ENCODE assay signal across 37 mouse cellular contexts in the genomic region with DNA sequence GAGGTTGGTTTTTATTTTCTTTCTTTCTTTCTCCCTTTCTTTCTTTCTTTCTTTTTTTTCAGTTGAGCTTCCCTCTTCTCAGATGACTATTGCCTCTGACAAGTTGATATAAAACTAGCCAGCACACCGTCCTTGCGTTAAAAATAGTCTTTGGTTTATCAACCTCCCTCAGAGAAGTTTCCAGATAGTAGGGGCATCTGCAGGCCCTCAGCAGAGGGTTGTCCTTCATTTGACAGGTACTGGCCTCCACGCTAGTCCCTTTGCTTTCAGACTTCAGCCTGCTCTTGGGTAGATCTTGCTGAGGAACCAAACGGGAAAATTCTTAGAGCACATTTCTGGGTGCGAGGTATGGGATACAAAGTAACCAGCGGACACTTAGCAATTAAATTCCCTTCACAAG. TPM values are rescaled to one million over a fixed set of nuclear protein-coding genes. Genes with fewer than 3 reads are reported as not detected.
DNase-seq lines count a peak whose midpoint lies in the region; ATAC-seq and TF ChIP-seq lines count a peak whose summit lies in the region.
"Had no signal": no experiment of that assay in that cellular context is flagged by ENCODE, and none has a peak within 500 bp of the region (broad histone marks: within the 10 kb centered on the region; RNA-seq: fewer than 3 reads in every experiment).

No protein-coding gene starts in this region.

- H3K36me3 ChIP-seq in heart, adult 2 months (ENCODE audit: control insufficient read depth, insufficient read depth, low read length), result no peaks in the 10 kb centered on the region
- H3K36me3 ChIP-seq in heart, embryonic 11.5 days (ENCODE audit: control insufficient read depth, insufficient read depth, low read length), result no peaks in the 10 kb centered on the region
- no peaks in the 10 kb centered on the region for H3K36me3 ChIP-seq in heart, embryonic 13.5 days
- H3K36me3 ChIP-seq in heart, embryonic 16.5 days (ENCODE audit: control insufficient read depth, insufficient read depth), result no peaks in the 10 kb centered on the region
- no peaks in the 10 kb centered on the region for H3K36me3 ChIP-seq in midbrain, embryonic 15.5 days (replicated peaks)
- H3K36me3 ChIP-seq: embryonic facial prominence, embryonic 10.5 days; embryonic facial prominence, embryonic 13.5 days; forebrain, embryonic 10.5 days; G1E; hindbrain, embryonic 10.5 days; hindbrain, embryonic 13.5 days; intestine, embryonic 15.5 days; kidney, embryonic 15.5 days had no signal

- peak overlapping the region; percentile 85 for H3K27ac ChIP-seq in heart, adult 2 months
- peak overlapping the region; percentile 70 for H3K27ac ChIP-seq in heart, embryonic 11.5 days (ENCODE audit: low read depth, low read length)
- peak overlapping the region; percentile 89 for H3K27ac ChIP-seq in heart, embryonic 13.5 days (replicated peaks)
- peak overlapping the region; percentile 86 for H3K27ac ChIP-seq in heart, embryonic 16.5 days (ENCODE audit: low read length)
- H3K27ac ChIP-seq in midbrain, embryonic 15.5 days, result no peak overlapping the region
- H3K27ac ChIP-seq: embryonic facial prominence, embryonic 10.5 days; embryonic facial prominence, embryonic 13.5 days; forebrain, embryonic 10.5 days; forebrain, embryonic 13.5 days; hindbrain, embryonic 10.5 days; hindbrain, embryonic 13.5 days; intestine, embryonic 15.5 days; kidney, embryonic 15.5 days had no signal

- no peak overlapping the region for H3K4me3 ChIP-seq in heart, adult 2 months
- no peak overlapping the region for H3K4me3 ChIP-seq in heart, embryonic 11.5 days (ENCODE audit: low read depth, low read length)
- no peak overlapping the region for H3K4me3 ChIP-seq in heart, embryonic 13.5 days
- H3K4me3 ChIP-seq in heart, embryonic 16.5 days (ENCODE audit: low read length), result no peak overlapping the region
- H3K4me3 ChIP-seq in midbrain, embryonic 15.5 days, result no peak overlapping the region
- H3K4me3 ChIP-seq: embryonic facial prominence, embryonic 10.5 days; embryonic facial prominence, embryonic 13.5 days; erythroblast, embryonic 14.5 days; forebrain, embryonic 10.5 days; forebrain, embryonic 13.5 days; hindbrain, embryonic 10.5 days; hindbrain, embryonic 13.5 days; intestine, embryonic 15.5 days; kidney, embryonic 15.5 days had no signal

- intact Hi-C loops in heart, adult 2 months (cut with DNase I), result no loop called here
- intact Hi-C loops in heart, postnatal 14 days (cut with DNase I), result no loop called here

- peaks cover 2% of the 10 kb centered on the region for H3K4me1 ChIP-seq in heart, adult 2 months (ENCODE audit: control insufficient read depth, insufficient read depth, low read length)
- H3K4me1 ChIP-seq in heart, embryonic 11.5 days (ENCODE audit: control insufficient read depth, insufficient read depth, low read length), result peaks cover 24% of the 10 kb centered on the region
- peaks cover 74% of the 10 kb centered on the region for H3K4me1 ChIP-seq in heart, embryonic 13.5 days
- H3K4me1 ChIP-seq in heart, embryonic 16.5 days (ENCODE audit: control insufficient read depth, insufficient read depth, low read length), result peaks cover 36% of the 10 kb centered on the region
- H3K4me1 ChIP-seq in midbrain, embryonic 15.5 days, result peaks cover 2% of the 10 kb centered on the region
- H3K4me1 ChIP-seq: embryonic facial prominence, embryonic 13.5 days; forebrain, embryonic 13.5 days; intestine, embryonic 15.5 days had no signal

- peak; percentile 63; the same call in 1 of the 2 replicates for TF ChIP-seq EP300 in heart, adult 2 months (IDR thresholded peaks at IDR 0.05; ENCODE audit: insufficient read depth, low read depth, low read length)

- no peak overlapping the region for H3K9ac ChIP-seq in heart, adult 2 months (ENCODE audit: low read depth, low read length)
- no peak overlapping the region for H3K9ac ChIP-seq in heart, embryonic 11.5 days (ENCODE audit: low read depth, low read length)
- peak overlapping the region; percentile 9; the same call in 1 of the 2 replicates for H3K9ac ChIP-seq in heart, embryonic 13.5 days
- H3K9ac ChIP-seq in heart, embryonic 16.5 days (ENCODE audit: low read length), result no peak overlapping the region
- H3K9ac ChIP-seq in midbrain, embryonic 15.5 days, result no peak overlapping the region
- H3K9ac ChIP-seq: embryonic facial prominence, embryonic 13.5 days; forebrain, embryonic 13.5 days; hindbrain, embryonic 13.5 days; intestine, embryonic 15.5 days; kidney, embryonic 15.5 days had no signal

- ATAC-seq in heart, embryonic 11.5 days (replicated peaks; ENCODE audit: insufficient number of reproducible peaks, low FRiP score, low TSS enrichment), result no peak
- ATAC-seq in heart, embryonic 13.5 days (ENCODE audit: extremely low read depth, insufficient number of reproducible peaks, low FRiP score, low TSS enrichment), result no peak
- peak; percentile 73 for ATAC-seq in heart, embryonic 16.5 days (replicated peaks; ENCODE audit: extremely low read depth, insufficient read depth, low FRiP score)
- ATAC-seq in midbrain, embryonic 15.5 days (replicated peaks), result no peak
- ATAC-seq: forebrain, embryonic 13.5 days; forebrain, embryonic 16.5 days; hindbrain, embryonic 16.5 days; Patski had no signal

- H3K4me2 ChIP-seq in heart, embryonic 11.5 days, result no peak overlapping the region
- no peak overlapping the region for H3K4me2 ChIP-seq in heart, embryonic 13.5 days
- H3K4me2 ChIP-seq in heart, embryonic 16.5 days (ENCODE audit: low read depth, low read length), result no peak overlapping the region
- no peak overlapping the region for H3K4me2 ChIP-seq in midbrain, embryonic 15.5 days
- H3K4me2 ChIP-seq: embryonic facial prominence, embryonic 13.5 days; forebrain, embryonic 13.5 days; hindbrain, embryonic 13.5 days; intestine, embryonic 15.5 days; kidney, embryonic 15.5 days had no signal

- TF ChIP-seq CTCF in heart, adult 2 months (IDR thresholded peaks at IDR 0.05), result no peak

- peak in 1 of 2 experiments; percentile 40 for DNase-seq in heart, adult 2 months
- no peak for DNase-seq in heart, postnatal 4 days
- no peak for DNase-seq in heart, postnatal 14 days
- DNase-seq in adrenal gland, postnatal 10 days, result no peak
- DNase-seq: adrenal gland, postnatal 14 days; B cell, adult 2 months; cerebellum, adult 11-12 months; cerebellum, adult 8-10 months; cerebellum, postnatal 10 days; cerebellum, postnatal 36 days; embryo, embryonic 11 days; gastrocnemius, postnatal 10 days; gastrocnemius, postnatal 36 days; kidney, adult 11 months; kidney, adult 8-10 months had no signal

- no peaks in the 10 kb centered on the region for H3K79me2 ChIP-seq in heart, adult 2 months (replicated peaks; ENCODE audit: control insufficient read depth, insufficient read depth, low read length)

- no peaks in the 10 kb centered on the region for H3K9me3 ChIP-seq in heart, embryonic 11.5 days (replicated peaks; ENCODE audit: control insufficient read depth, low read length)
- H3K9me3 ChIP-seq in heart, embryonic 13.5 days, result no peaks in the 10 kb centered on the region
- H3K9me3 ChIP-seq in heart, embryonic 16.5 days (replicated peaks; ENCODE audit: control insufficient read depth, low read length), result no peaks in the 10 kb centered on the region
- H3K9me3 ChIP-seq in midbrain, embryonic 15.5 days, result no peaks in the 10 kb centered on the region
- H3K9me3 ChIP-seq: embryonic facial prominence, embryonic 10.5 days; embryonic facial prominence, embryonic 13.5 days; forebrain, embryonic 10.5 days; forebrain, embryonic 13.5 days; hindbrain, embryonic 10.5 days; hindbrain, embryonic 13.5 days; intestine, embryonic 15.5 days; kidney, embryonic 15.5 days had no signal

- no peaks in the 10 kb centered on the region for H3K27me3 ChIP-seq in heart, adult 2 months (ENCODE audit: control insufficient read depth, insufficient read depth, low read length)
- peaks cover 26% of the 10 kb centered on the region for H3K27me3 ChIP-seq in heart, embryonic 11.5 days (ENCODE audit: control insufficient read depth, insufficient read depth, low read length)
- H3K27me3 ChIP-seq in heart, embryonic 13.5 days (replicated peaks), result peaks cover 29% of the 10 kb centered on the region
- peaks cover 19% of the 10 kb centered on the region; the same call in 1 of the 2 replicates for H3K27me3 ChIP-seq in heart, embryonic 16.5 days (ENCODE audit: control insufficient read depth, insufficient read depth, low read length)
- peaks cover 37% of the 10 kb centered on the region for H3K27me3 ChIP-seq in midbrain, embryonic 15.5 days (replicated peaks)

- WGBS in heart, adult 2 months, result 33% methylated on average over 6 of the region's 6 CpGs
- 45% methylated on average over 6 of the region's 6 CpGs for WGBS in heart, embryonic 11.5 days (ENCODE audit: insufficient replicate concordance)
- WGBS in heart, embryonic 13.5 days, result 35% methylated on average over 6 of the region's 6 CpGs
- 36% methylated on average over 6 of the region's 6 CpGs for WGBS in heart, embryonic 16.5 days
- 93% methylated on average over 6 of the region's 6 CpGs for WGBS in midbrain, embryonic 15.5 days

- TF ChIP-seq POLR2A in heart, adult 2 months (IDR thresholded peaks at IDR 0.05; ENCODE audit: insufficient read depth, low read depth, low read length), result 0 out of 2 replicates have a peak, but pooled peaks have one; percentile 44

RNA-seq across cellular contexts. Expression of a gene that starts 17.1 kb away (rescaled TPM):
- total RNA-seq in heart, adult 2 months (2021), result 10 to 100 TPM; 26.5 to 30.9 TPM
- polyA plus RNA-seq in heart, adult 2 months (2012; rRNA removed), result 15.6 and 19.8 TPM in 2 replicates
- total RNA-seq in heart, postnatal 4 days (2021), result 10 to 100 TPM; 53.3 to 64.3 TPM
- 39.2 and 45.9 TPM in 2 replicates for polyA plus RNA-seq in heart, embryonic 11.5 days (2014; fragmentation: Nextera tagmentation; extraction: Ambion mirVana)
- 10 to 100 TPM; 24.5 to 27.7 TPM for total RNA-seq in heart, postnatal 14 days (2021)
- polyA plus RNA-seq in heart, embryonic 13.5 days (2015; fragmentation: Nextera tagmentation; extraction: Ambion mirVana), result 45.9 and 50.1 TPM in 2 replicates
- 42.2 and 50.2 TPM in 2 replicates for polyA plus RNA-seq in heart, embryonic 16.5 days (2015; fragmentation: Nextera tagmentation; extraction: Ambion mirVana)
- polyA plus RNA-seq in midbrain, embryonic 15.5 days (2015; fragmentation: Nextera tagmentation; extraction: Ambion mirVana), result 0.96 and 1.7 TPM in 2 replicates
- not detected for total RNA-seq in adrenal gland, postnatal 10 days (2021)
- total RNA-seq: adrenal gland, adult 18-20 months; adrenal gland, postnatal 14 days; adrenal gland, postnatal 4 days; CH12.LX; G1E; gastrocnemius, adult 18-20 months; gastrocnemius, postnatal 10 days; gastrocnemius, postnatal 36 days had no signal
- polyA plus RNA-seq: cortical plate, adult 2 months; erythroblast, embryonic 14.5 days; forebrain, embryonic 13.5 days; forebrain, embryonic 16.5 days; G1E; Patski had no signal

RNA-seq across cellular contexts. Expression of a gene that starts 51.0 kb away (rescaled TPM):
- total RNA-seq in heart, adult 2 months (2021), result 10 to 100 TPM; 53.3 to 57.8 TPM
- 75.4 and 81.8 TPM in 2 replicates for polyA plus RNA-seq in heart, adult 2 months (2012; rRNA removed)
- 10 to 100 TPM; 41.6 to 43.9 TPM for total RNA-seq in heart, postnatal 4 days (2021)
- polyA plus RNA-seq in heart, embryonic 11.5 days (2014; fragmentation: Nextera tagmentation; extraction: Ambion mirVana), result 155 and 170 TPM in 2 replicates
- 10 to 100 TPM; 41.8 to 42.8 TPM for total RNA-seq in heart, postnatal 14 days (2021)
- polyA plus RNA-seq in heart, embryonic 13.5 days (2015; fragmentation: Nextera tagmentation; extraction: Ambion mirVana), result 152 and 174 TPM in 2 replicates
- polyA plus RNA-seq in heart, embryonic 16.5 days (2015; fragmentation: Nextera tagmentation; extraction: Ambion mirVana), result 138 TPM in 2 replicates
- 74.3 and 78.9 TPM in 2 replicates for polyA plus RNA-seq in midbrain, embryonic 15.5 days (2015; fragmentation: Nextera tagmentation; extraction: Ambion mirVana)
- total RNA-seq in adrenal gland, postnatal 10 days (2021), result 10 to 100 TPM; 61.6 to 71.0 TPM

RNA-seq across cellular contexts. Expression of a gene that starts 51.0 kb away (rescaled TPM):
- 1,000 to 10,000 TPM; 1,124 to 1,284 TPM for total RNA-seq in heart, adult 2 months (2021)
- 494 and 621 TPM in 2 replicates for polyA plus RNA-seq in heart, adult 2 months (2012; rRNA removed)
- total RNA-seq in heart, postnatal 4 days (2021), result 100 to 1,000 TPM; 659 to 710 TPM
- 545 and 546 TPM in 2 replicates for polyA plus RNA-seq in heart, embryonic 11.5 days (2014; fragmentation: Nextera tagmentation; extraction: Ambion mirVana)
- total RNA-seq in heart, postnatal 14 days (2021), result 1,000 to 10,000 TPM; 1,008 to 1,014 TPM
- 642 and 746 TPM in 2 replicates for polyA plus RNA-seq in heart, embryonic 13.5 days (2015; fragmentation: Nextera tagmentation; extraction: Ambion mirVana)
- 798 and 819 TPM in 2 replicates for polyA plus RNA-seq in heart, embryonic 16.5 days (2015; fragmentation: Nextera tagmentation; extraction: Ambion mirVana)
- polyA plus RNA-seq in midbrain, embryonic 15.5 days (2015; fragmentation: Nextera tagmentation; extraction: Ambion mirVana), result 390 and 410 TPM in 2 replicates
- 100 to 1,000 TPM; 409 to 487 TPM for total RNA-seq in adrenal gland, postnatal 10 days (2021)
